Mouse (Mus musculus) megakaryocyte, embryonic 14.5 days (primary cell): ENCODE measurements around the gene Dock7. TPM values are rescaled to one million over a fixed set of nuclear protein-coding genes. Genes with fewer than 3 reads are reported as not detected.

ENCODE experiments used
- H3K27me3 ChIP-seq: replicated peaks from 2 replicates; pipeline ENCODE3; 2012; ENCODE audit warnings: inconsistent platforms
- H3K36me3 ChIP-seq: replicated peaks from 2 replicates; pipeline ENCODE3; 2012; ENCODE audit warnings: low read length, inconsistent platforms, mixed read lengths
- H3K4me1 ChIP-seq: 2 replicates; pipeline ENCODE4 v1.6.1; 2012; ENCODE audit warnings: inconsistent platforms
- H3K4me3 ChIP-seq: replicated peaks from 2 replicates; pipeline ENCODE3; 2012; ENCODE audit warnings: moderate library complexity, mild to moderate bottlenecking, inconsistent platforms
- H3K9me3 ChIP-seq: 2 replicates; pipeline ENCODE4 v1.6.1; 2012; ENCODE audit warnings: inconsistent platforms
- FLI1 ChIP-seq: IDR thresholded peaks from 2 replicates; pipeline ENCODE4 v1.6.1; 2012; ENCODE audit warnings: low read length, inconsistent platforms, mixed read lengths
- GATA1 ChIP-seq: IDR thresholded peaks from 3 replicates; pipeline ENCODE4 v1.6.1; 2012; ENCODE audit warnings: mixed read lengths, low read length, inconsistent platforms, borderline replicate concordance
- polyA plus RNA-seq: library from polyadenylated mRNA; stranded (reverse); fragments of >175 nt; gene quantifications from 2 replicates; pipeline ENCODE4 v1.2.3, GENCODE M21; 2012; ENCODE audit warnings: low replicate concordance; ENCODE audit not compliant: insufficient read depth

The Dock7 gene
- polyA plus RNA-seq, 1 experiment = 0.41 TPM

GRCm38 (mm10) chr4:99151885-99152558, 31.3 kb upstream of the Dock7 start:
- peaks cover 1% of the 10 kb centered on the region; the same call in 1 of the 2 replicates for H3K9me3 ChIP-seq
- TF ChIP-seq FLI1 (no peak), GATA1 (no peak)
- no peaks in the 10 kb centered on the region for H3K36me3 ChIP-seq
- no peak overlapping the region for H3K4me3 ChIP-seq
- H3K4me1 ChIP-seq = 0 out of 2 replicates have a peak, but pooled peaks cover 3% of the 10 kb centered on the region
- no peaks in the 10 kb centered on the region for H3K27me3 ChIP-seq

- peaks cover 4% of the 10 kb centered on the region; the same call in 1 of the 2 replicates for H3K9me3 ChIP-seq
- TF ChIP-seq GATA1 (no peak), FLI1 (no peak)
- H3K36me3 ChIP-seq = no peaks in the 10 kb centered on the region
- no peaks in the 10 kb centered on the region for H3K27me3 ChIP-seq
- no peak overlapping the region for H3K4me3 ChIP-seq
- 0 out of 2 replicates have a peak, but pooled peaks cover 3% of the 10 kb centered on the region for H3K4me1 ChIP-seq
These were observed 30.7 kb upstream of the Dock7 start for GRCm38 (mm10) chr4:99151434-99151833.

DNA sequence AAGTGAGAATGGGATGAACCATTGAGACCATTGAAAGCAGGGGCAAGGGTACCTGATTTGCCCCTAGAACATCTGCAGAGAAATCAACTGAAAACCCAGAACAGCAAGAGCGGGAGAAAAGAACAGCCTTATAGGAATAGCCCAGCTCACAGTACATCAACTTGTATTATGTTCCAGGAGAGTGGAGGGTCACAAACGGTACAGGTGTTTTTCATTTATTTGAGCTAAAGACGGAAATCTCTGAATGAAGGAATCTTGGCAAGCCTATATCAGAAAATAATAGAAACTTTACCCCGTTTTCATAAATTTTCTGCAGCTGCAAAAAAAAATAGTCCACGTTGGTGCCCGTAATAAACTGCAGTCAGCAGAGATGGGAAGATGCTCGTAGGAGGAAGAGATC, 22.6 kb upstream of the Dock7 start:
- H3K9me3 ChIP-seq = peaks cover 7% of the 10 kb centered on the region; the same call in 1 of the 2 replicates
- no peaks in the 10 kb centered on the region for H3K36me3 ChIP-seq

DNA sequence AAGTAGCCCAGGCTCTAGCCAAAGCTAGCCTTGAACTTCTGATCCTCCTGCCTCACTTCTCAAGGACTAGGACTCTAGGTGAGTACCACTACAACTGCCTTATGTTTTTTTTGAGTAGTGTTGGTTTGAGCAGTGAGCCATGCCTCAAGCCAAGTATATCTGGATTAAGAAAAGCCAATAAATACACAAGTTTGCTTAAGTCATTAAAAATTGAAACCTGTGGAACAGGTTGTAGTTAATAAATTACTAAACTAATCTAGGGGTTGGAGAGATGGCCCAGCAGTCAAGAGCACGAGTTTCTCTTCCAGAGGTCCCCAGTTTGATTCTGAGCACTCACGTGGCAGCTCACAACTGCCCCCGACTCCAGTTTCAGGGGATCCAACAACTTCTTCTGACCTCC, 20.9 kb upstream of the Dock7 start:
- H3K4me3 ChIP-seq = no peak overlapping the region
- H3K36me3 ChIP-seq = no peaks in the 10 kb centered on the region
- H3K9me3 ChIP-seq = peaks cover 3% of the 10 kb centered on the region; the same call in 1 of the 2 replicates
- TF ChIP-seq GATA1 (no peak), FLI1 (no peak)
- H3K27me3 ChIP-seq = no peaks in the 10 kb centered on the region
- no peaks in the 10 kb centered on the region for H3K4me1 ChIP-seq

More for the DNA sequence above, 22.6 kb upstream of the Dock7 start:
- no peak for TF ChIP-seq FLI1
- no peak for TF ChIP-seq GATA1
- H3K4me3 ChIP-seq = no peak overlapping the region
- H3K27me3 ChIP-seq = no peaks in the 10 kb centered on the region
- 0 out of 2 replicates have a peak, but pooled peaks cover 3% of the 10 kb centered on the region for H3K4me1 ChIP-seq

DNA sequence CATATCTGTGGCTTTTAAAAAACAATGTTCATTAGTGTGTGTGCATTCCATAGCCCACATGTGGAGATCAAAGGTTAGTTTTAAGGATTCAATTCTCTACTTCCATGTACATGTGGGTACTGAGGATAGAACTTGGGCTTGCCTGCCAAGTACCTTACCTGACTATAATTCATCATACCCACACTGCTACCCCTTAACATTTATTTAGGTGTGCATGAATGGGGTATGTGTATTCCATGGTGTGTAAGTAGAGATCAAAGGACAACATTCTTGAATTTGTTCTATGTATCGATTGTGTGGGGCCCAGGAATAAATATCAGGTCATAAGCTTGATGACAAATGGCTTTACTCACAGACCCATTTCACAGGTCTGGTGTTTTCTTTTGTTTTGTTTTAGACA, 20.5 kb upstream of the Dock7 start:
- H3K27me3 ChIP-seq = no peaks in the 10 kb centered on the region
- TF ChIP-seq GATA1 (no peak), FLI1 (no peak)
- H3K9me3 ChIP-seq = peaks cover 3% of the 10 kb centered on the region; the same call in 1 of the 2 replicates

DNA sequence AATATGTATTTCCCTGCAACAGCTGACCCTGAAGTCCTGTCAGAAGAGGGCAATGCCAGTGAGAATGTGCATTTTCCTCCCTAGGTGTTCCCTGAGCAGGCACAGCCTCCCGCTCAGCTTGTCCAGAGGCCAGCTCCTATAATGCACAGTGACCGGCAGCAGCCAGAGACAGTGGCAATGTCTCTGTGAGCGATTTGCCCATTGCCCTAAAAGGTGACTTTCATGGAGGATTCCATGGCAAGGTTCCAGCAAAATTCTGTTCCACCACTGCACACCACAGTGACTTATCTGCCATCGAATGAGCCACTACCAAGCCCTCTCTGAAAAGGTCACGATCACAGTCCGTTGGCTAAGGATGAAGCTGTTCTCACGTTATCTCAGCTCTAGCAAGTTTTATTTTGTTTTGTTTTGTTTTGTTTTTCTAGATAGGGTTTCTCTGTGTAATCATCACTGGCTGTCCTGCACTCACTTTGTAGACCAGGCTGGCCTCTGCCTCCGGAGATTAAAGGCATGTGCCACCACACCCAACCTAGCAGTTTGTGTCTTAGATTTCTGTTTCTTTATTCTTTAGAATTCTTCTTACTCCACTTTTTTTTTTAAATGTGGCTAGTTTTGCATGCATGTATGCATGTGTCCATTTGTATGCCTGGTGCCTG, 17.4 kb upstream of the Dock7 start:
- Histone ChIP-seq H3K9me3 (peaks cover 3% of the 10 kb centered on the region; the same call in 1 of the 2 replicates), H3K27me3 (peaks cover 2% of the 10 kb centered on the region), H3K4me3 (no peak overlapping the region), H3K36me3 (no peaks in the 10 kb centered on the region), H3K4me1 (no peaks in the 10 kb centered on the region)
- no peak for TF ChIP-seq FLI1
- no peak for TF ChIP-seq GATA1

More for the DNA sequence above, 20.5 kb upstream of the Dock7 start:
- no peaks in the 10 kb centered on the region for H3K36me3 ChIP-seq
- H3K4me3 ChIP-seq = no peak overlapping the region
- no peaks in the 10 kb centered on the region for H3K4me1 ChIP-seq

- Histone ChIP-seq H3K9me3 (peaks cover 3% of the 10 kb centered on the region; the same call in 1 of the 2 replicates), H3K4me3 (no peak overlapping the region), H3K36me3 (no peaks in the 10 kb centered on the region), H3K4me1 (0 out of 2 replicates have a peak, but pooled peaks cover 4% of the 10 kb centered on the region), H3K27me3 (peaks cover 10% of the 10 kb centered on the region)
- no peak for TF ChIP-seq GATA1
- no peak for TF ChIP-seq FLI1
These were observed 13.8 kb upstream of the Dock7 start for GRCm38 (mm10) chr4:99134522-99134921.

- H3K9me3 ChIP-seq = no peaks in the 10 kb centered on the region
- peaks cover 10% of the 10 kb centered on the region for H3K27me3 ChIP-seq
- 0 out of 2 replicates have a peak, but pooled peaks cover 4% of the 10 kb centered on the region for H3K4me1 ChIP-seq
- no peak overlapping the region for H3K4me3 ChIP-seq
- no peak for TF ChIP-seq FLI1
- TF ChIP-seq GATA1 = no peak
- H3K36me3 ChIP-seq = no peaks in the 10 kb centered on the region
These were observed 12.6 kb upstream of the Dock7 start for GRCm38 (mm10) chr4:99133326-99133725.

- TF ChIP-seq FLI1 = no peak
- TF ChIP-seq GATA1 = no peak
- Histone ChIP-seq H3K27me3 (peaks cover 10% of the 10 kb centered on the region), H3K36me3 (no peaks in the 10 kb centered on the region), H3K4me3 (no peak overlapping the region), H3K4me1 (0 out of 2 replicates have a peak, but pooled peaks cover 4% of the 10 kb centered on the region), H3K9me3 (no peaks in the 10 kb centered on the region)
These were observed 12.0 kb upstream of the Dock7 start for GRCm38 (mm10) chr4:99132686-99133085.

- TF ChIP-seq FLI1 (no peak), GATA1 (no peak)
- Histone ChIP-seq H3K4me1 (0 out of 2 replicates have a peak, but pooled peaks cover 4% of the 10 kb centered on the region), H3K9me3 (no peaks in the 10 kb centered on the region), H3K4me3 (no peak overlapping the region), H3K27me3 (peaks cover 10% of the 10 kb centered on the region), H3K36me3 (no peaks in the 10 kb centered on the region)
These were observed 10.5 kb upstream of the Dock7 start for GRCm38 (mm10) chr4:99131227-99131653.
